Mouse (Mus musculus) myocyte (in vitro differentiated cells): ENCODE measurements around the gene Nt5c3b. TPM values are rescaled to one million over a fixed set of nuclear protein-coding genes. Genes with fewer than 3 reads are reported as not detected.

ENCODE experiments used
- H3K27me3 ChIP-seq: one replicate; pipeline ENCODE4 v1.6.1; 2011; ENCODE audit not compliant: control insufficient read depth, insufficient read depth, insufficient read length
- H3K36me3 ChIP-seq: one replicate; pipeline ENCODE4 v1.6.1; 2011; ENCODE audit not compliant: control insufficient read depth, insufficient read depth
- H3K4me2 ChIP-seq: one replicate; pipeline ENCODE4 v1.6.1; 2011; ENCODE audit warnings: low read depth, control low read depth
- H3K4me3 ChIP-seq: one replicate; pipeline ENCODE4 v1.5.1; 2011; ENCODE audit warnings: mild to moderate bottlenecking, control low read depth, moderate library complexity
- H3K79me2 ChIP-seq: one replicate; pipeline ENCODE4 v1.6.1; 2011; ENCODE audit not compliant: control insufficient read depth, insufficient read depth
- H3ac ChIP-seq: one replicate; pipeline ENCODE4 v1.6.1; 2011; ENCODE audit not compliant: control insufficient read depth, insufficient read length
- CEBPB ChIP-seq: IDR thresholded peaks from 2 replicates; pipeline ENCODE4 v1.6.1; 2011; ENCODE audit warnings: mild to moderate bottlenecking, moderate library complexity; ENCODE audit not compliant: poor library complexity, insufficient read depth, severe bottlenecking
- E2F4 ChIP-seq: IDR thresholded peaks from one replicate; pipeline ENCODE4 v1.6.1; 2011; ENCODE audit warnings: mild to moderate bottlenecking, control low read depth, moderate library complexity; ENCODE audit not compliant: insufficient read depth
- MAX ChIP-seq: IDR thresholded peaks from one replicate; pipeline ENCODE4 v1.6.1; 2011; ENCODE audit warnings: low read depth, mild to moderate bottlenecking, control low read depth
- MYOD1 ChIP-seq, 3 experiments: IDR thresholded peaks; one replicate each; pipeline ENCODE4 v1.6.1; 2011; ENCODE audit warnings: control low read depth in 2 of 3, low read depth in 2 of 3, mild to moderate bottlenecking in 2 of 3, moderate library complexity in 1 of 3; ENCODE audit not compliant: insufficient read length in 2 of 3, control insufficient read depth in 1 of 3
- MYOG ChIP-seq, 3 experiments: IDR thresholded peaks; one replicate each; pipeline ENCODE4 v1.6.1; 2011; ENCODE audit warnings: control low read depth in 2 of 3, low read depth in 2 of 3, mild to moderate bottlenecking in 2 of 3; ENCODE audit not compliant: insufficient read length in 2 of 3, control insufficient read depth in 1 of 3, insufficient read depth in 1 of 3
- POLR2A ChIP-seq: IDR thresholded peaks from one replicate; pipeline ENCODE4 v1.6.1; 2011; ENCODE audit warnings: low read depth, mild to moderate bottlenecking, control low read depth, moderate library complexity; ENCODE audit not compliant: insufficient read length
- POLR2AphosphoS2 ChIP-seq: IDR thresholded peaks from one replicate; pipeline ENCODE4 v1.6.1; 2011; ENCODE audit warnings: low read depth, control low read depth; ENCODE audit not compliant: insufficient read length
- REST ChIP-seq: IDR thresholded peaks from one replicate; pipeline ENCODE4 v1.6.1; 2011; ENCODE audit warnings: mild to moderate bottlenecking, control low read depth, moderate library complexity; ENCODE audit not compliant: insufficient read depth, insufficient read length
- SRF ChIP-seq: IDR thresholded peaks from one replicate; pipeline ENCODE4 v1.6.1; 2011; ENCODE audit warnings: low read depth; ENCODE audit not compliant: control insufficient read depth, insufficient read length
- TCF12 ChIP-seq: IDR thresholded peaks from one replicate; pipeline ENCODE4 v1.6.1; 2011; ENCODE audit warnings: mild to moderate bottlenecking, control low read depth; ENCODE audit not compliant: poor library complexity, insufficient read depth, severe bottlenecking
- TCF3 ChIP-seq: IDR thresholded peaks from one replicate; pipeline ENCODE4 v1.6.1; 2011; ENCODE audit warnings: low read depth, control low read depth; ENCODE audit not compliant: insufficient read length
- USF1 ChIP-seq: IDR thresholded peaks from one replicate; pipeline ENCODE4 v1.6.1; 2011; ENCODE audit warnings: low read depth, mild to moderate bottlenecking, control low read depth, moderate library complexity
- polyA plus RNA-seq: library from polyadenylated mRNA; unstranded; fragments of >200 nt; fragmentation: generic; extraction: Trizol; gene quantifications from one replicate; pipeline ENCODE4 v1.2.1, GENCODE M21; 2012; ENCODE audit warnings: missing spikeins

Nt5c3b gene
- polyA plus RNA-seq, 1 experiment = 47.6 TPM

- Histone ChIP-seq H3ac (no peak overlapping the region), H3K79me2 (no peaks in the 10 kb centered on the region), H3K4me2 (no peak overlapping the region), H3K36me3 (peaks cover 60% of the 10 kb centered on the region), H3K27me3 (no peaks in the 10 kb centered on the region), H3K4me3 (no peak overlapping the region)
- TF ChIP-seq MYOG (IDR thresholded peaks at IDR 0.05; ENCODE audit: control insufficient read depth in 1 of 3, insufficient read depth in 1 of 3, insufficient read length in 2 of 3, low read depth in 2 of 3) (peak in 2 of 3 experiments; percentile 9 to 13), MAX (no peak)
Observed at GRCm38 (mm10) chr11:100376005-100376404, 65.6 kb downstream of the Nt5c3b start.

- Histone ChIP-seq H3K36me3 (peaks cover 58% of the 10 kb centered on the region), H3K4me3 (no peak overlapping the region), H3K27me3 (no peaks in the 10 kb centered on the region), H3K79me2 (no peaks in the 10 kb centered on the region), H3K4me2 (no peak overlapping the region), H3ac (no peak overlapping the region)
- no peak for TF ChIP-seq REST
- TF ChIP-seq SRF = no peak
- TF ChIP-seq MYOD1 (IDR thresholded peaks at IDR 0.05; ENCODE audit: control insufficient read depth in 1 of 3, insufficient read length in 2 of 3, low read depth in 2 of 3) = no peak
- TF ChIP-seq TCF12 = no peak
- no peak for TF ChIP-seq POLR2AphosphoS2
- no peak for TF ChIP-seq TCF3
- TF ChIP-seq CEBPB = no peak
- TF ChIP-seq E2F4 = no peak
- no peak for TF ChIP-seq USF1
- no peak for TF ChIP-seq MYOG (IDR thresholded peaks at IDR 0.05; ENCODE audit: control insufficient read depth in 1 of 3, insufficient read depth in 1 of 3, insufficient read length in 2 of 3, low read depth in 2 of 3)
- TF ChIP-seq MAX = no peak
- no peak for TF ChIP-seq POLR2A
Observed at GRCm38 (mm10) chr11:100375127-100375526, 66.5 kb downstream of the Nt5c3b start.

Other genes starting within 250 kb of the Nt5c3b start
- not detected for gene Krt9, start 248.6 kb downstream of the Nt5c3b start, polyA plus RNA-seq
- 9.9 TPM for gene Krt14, start 234.3 kb downstream of the Nt5c3b start, polyA plus RNA-seq
- gene Krt16, start 192.9 kb downstream of the Nt5c3b start, polyA plus RNA-seq = 0.10 TPM
- not detected for gene Krt17, start 180.8 kb downstream of the Nt5c3b start, polyA plus RNA-seq
- gene Krt42, start 171.9 kb downstream of the Nt5c3b start, polyA plus RNA-seq = not detected
- gene Eif1, start 121.9 kb downstream of the Nt5c3b start, polyA plus RNA-seq = 1,731 TPM
- gene Gast, start 107.4 kb downstream of the Nt5c3b start, polyA plus RNA-seq = not detected
- 1.0 TPM for gene Hap1, start 85.7 kb downstream of the Nt5c3b start, polyA plus RNA-seq
- 161 TPM for gene Jup, start 44.0 kb downstream of the Nt5c3b start, polyA plus RNA-seq
- gene P3h4, start 27.0 kb downstream of the Nt5c3b start, polyA plus RNA-seq = 115 TPM
- 162 TPM for gene Fkbp10, start 26.1 kb downstream of the Nt5c3b start, polyA plus RNA-seq
- gene Klhl10, start 109 bp upstream of the Nt5c3b start, polyA plus RNA-seq = 0.20 TPM
- 3.6 TPM for gene Klhl11, start 30.9 kb upstream of the Nt5c3b start, polyA plus RNA-seq
- 95.5 TPM for gene Acly, start 86.2 kb upstream of the Nt5c3b start, polyA plus RNA-seq
- 0.71 TPM for gene Ttc25, start 103.8 kb upstream of the Nt5c3b start, polyA plus RNA-seq
- gene Cnp, start 133.1 kb upstream of the Nt5c3b start, polyA plus RNA-seq = 18.5 TPM
- gene Nkiras2, start 177.4 kb upstream of the Nt5c3b start, polyA plus RNA-seq = 130 TPM
- 113 TPM for gene Dnajc7, start 178.4 kb upstream of the Nt5c3b start, polyA plus RNA-seq